Mouse (Mus musculus) heart, embryonic 12.5 days (tissue): ENCODE measurements around the gene Itgal. TPM values are rescaled to one million over a fixed set of nuclear protein-coding genes. Genes with fewer than 3 reads are reported as not detected.

Source experiments
- ATAC-seq: fragments of 200-750 bp; cut with Nextera tagmentation; 2 replicates; pipeline ENCODE4 v1.8.0; 2017; ENCODE audit warnings: moderate TSS enrichment, moderate library complexity; ENCODE audit not compliant: insufficient number of reproducible peaks, low FRiP score
- H3K27ac ChIP-seq: fragments of 300-500 bp; sonication (generic); 2 replicates; pipeline ENCODE4 v1.5.1; 2016; ENCODE audit warnings: mild to moderate bottlenecking, moderate library complexity; ENCODE audit not compliant: poor library complexity, severe bottlenecking
- H3K27me3 ChIP-seq: fragments of 300-500 bp; sonication (generic); replicated peaks from 2 replicates; pipeline ENCODE4 v1.6.1; 2016; ENCODE audit warnings: mild to moderate bottlenecking, moderate library complexity
- H3K36me3 ChIP-seq: fragments of 300-500 bp; sonication (generic); 2 replicates; pipeline ENCODE4 v1.6.1; 2016; ENCODE audit warnings: mild to moderate bottlenecking, moderate library complexity
- H3K4me1 ChIP-seq: fragments of 300-500 bp; sonication (generic); replicated peaks from 2 replicates; pipeline ENCODE4 v1.6.1; 2016; ENCODE audit warnings: mild to moderate bottlenecking
- H3K4me2 ChIP-seq: fragments of 300-500 bp; sonication (generic); 2 replicates; pipeline ENCODE4 v1.6.1; 2016; ENCODE audit warnings: mild to moderate bottlenecking, moderate library complexity
- H3K4me3 ChIP-seq: fragments of 300-500 bp; sonication (generic); 2 replicates; pipeline ENCODE4 v1.5.1; 2016; ENCODE audit warnings: mild to moderate bottlenecking
- H3K9ac ChIP-seq: fragments of 300-500 bp; sonication (generic); 2 replicates; pipeline ENCODE4 v1.6.1; 2016; ENCODE audit warnings: mild to moderate bottlenecking, moderate library complexity
- H3K9me3 ChIP-seq: fragments of 300-500 bp; sonication (generic); replicated peaks from 2 replicates; pipeline ENCODE4 v1.6.1; 2016; ENCODE audit warnings: mild to moderate bottlenecking, moderate library complexity
- WGBS: fragments of 180-500 bp; shearing (Covaris S2); methylation state at CpG from one replicate; pipeline ENCODE4 v1.1.7; 2016; 5-methylcytosine and 5-hydroxymethylcytosine counted together
- polyA plus RNA-seq: library from polyadenylated mRNA; unstranded; fragments of >200 nt; fragmentation: Nextera tagmentation; extraction: Ambion mirVana; gene quantifications from 2 replicates; pipeline ENCODE4 v1.2.1, GENCODE M21; 2016

Itgal gene
- polyA plus RNA-seq, 1 experiment from 2014 or later = 1.1 TPM

DNA sequence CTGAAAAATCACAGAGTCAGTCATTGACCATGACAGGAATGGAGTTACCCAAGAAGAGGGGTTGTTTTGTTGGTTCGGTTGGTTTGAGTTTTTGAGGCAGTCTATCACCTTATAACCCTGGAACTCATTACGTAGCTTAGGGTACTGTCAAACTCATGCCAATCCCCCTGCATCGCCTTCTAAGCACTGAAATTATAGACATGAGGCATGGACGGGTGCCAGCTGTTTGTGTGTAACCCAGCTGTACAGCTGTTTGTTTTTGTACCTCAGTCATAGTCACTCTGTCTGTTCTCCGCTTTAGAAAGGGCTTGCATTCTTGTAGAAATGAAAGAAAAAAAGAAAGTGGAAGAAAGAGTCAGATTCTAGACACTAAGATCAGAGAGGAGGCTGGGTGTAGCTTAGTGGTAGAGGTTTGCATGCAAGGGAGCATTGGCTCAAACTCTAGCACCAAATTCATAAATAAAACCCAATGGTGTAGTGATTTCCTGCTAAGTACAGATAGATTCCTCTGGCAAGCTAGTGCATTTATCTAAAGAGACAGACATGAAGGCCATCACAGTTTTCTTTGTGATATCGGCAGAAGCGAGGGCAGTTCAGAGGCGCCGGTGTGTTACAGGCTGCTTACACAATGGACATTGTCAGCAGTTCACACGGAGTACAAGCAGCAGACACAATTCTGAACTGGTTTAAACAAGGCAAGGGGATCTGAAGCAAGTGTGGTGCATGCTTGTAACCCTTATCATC is 33.7 kb upstream of the Itgal start:
- Histone ChIP-seq H3K4me2 (no peak overlapping the region), H3K36me3 (peaks cover 3% of the 10 kb centered on the region), H3K9ac (no peak overlapping the region), H3K4me3 (no peak overlapping the region), H3K9me3 (no peaks in the 10 kb centered on the region), H3K27me3 (no peaks in the 10 kb centered on the region), H3K27ac (no peak overlapping the region), H3K4me1 (peaks cover 18% of the 10 kb centered on the region; the same call in 1 of the 2 replicates)
- 70% methylated on average over 10 of the region's 10 CpGs for WGBS
- no peak for ATAC-seq

GRCm38 (mm10) chr7:127263526-127263925 is 32.5 kb upstream of the Itgal start:
- H3K4me1 ChIP-seq = peaks cover 18% of the 10 kb centered on the region; the same call in 1 of the 2 replicates
- no peak for ATAC-seq
- WGBS = 86% methylated on average over 3 of the region's 3 CpGs
- no peak overlapping the region for H3K4me2 ChIP-seq
- H3K4me3 ChIP-seq = no peak overlapping the region
- no peaks in the 10 kb centered on the region; the same call in 1 of the 2 replicates for H3K9me3 ChIP-seq
- H3K9ac ChIP-seq = no peak overlapping the region
- H3K27ac ChIP-seq = no peak overlapping the region
- no peaks in the 10 kb centered on the region for H3K27me3 ChIP-seq
- H3K36me3 ChIP-seq = no peaks in the 10 kb centered on the region; the same call in 1 of the 2 replicates

DNA sequence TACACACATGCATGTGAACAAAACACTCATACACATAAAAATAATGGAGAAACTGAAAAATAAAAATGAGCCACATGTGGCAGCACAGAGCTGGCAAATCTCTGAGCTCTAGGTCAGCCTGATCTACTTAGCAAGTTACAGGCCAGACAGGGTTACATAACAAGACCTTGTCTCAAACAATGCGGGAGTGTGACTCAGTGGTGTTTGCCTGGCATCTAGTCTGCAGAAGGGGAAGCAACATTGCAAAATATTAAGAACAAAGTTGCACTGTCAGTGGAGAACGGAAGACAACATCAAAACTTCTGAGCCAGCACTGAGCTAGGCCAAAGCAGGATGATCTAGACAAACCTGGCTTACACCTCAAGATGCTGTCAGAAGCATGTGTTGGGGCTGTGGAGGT is 25.8 kb upstream of the Itgal start:
- ATAC-seq = no peak
- H3K4me1 ChIP-seq = peaks cover 12% of the 10 kb centered on the region
- peaks cover 30% of the 10 kb centered on the region for H3K36me3 ChIP-seq
- H3K4me3 ChIP-seq = no peak overlapping the region
- peaks cover 3% of the 10 kb centered on the region; the same call in 1 of the 2 replicates for H3K9me3 ChIP-seq
- 89% methylated on average over 2 of the region's 2 CpGs for WGBS
- no peak overlapping the region for H3K27ac ChIP-seq
- H3K9ac ChIP-seq = no peak overlapping the region
- no peak overlapping the region for H3K4me2 ChIP-seq
- H3K27me3 ChIP-seq = no peaks in the 10 kb centered on the region

DNA sequence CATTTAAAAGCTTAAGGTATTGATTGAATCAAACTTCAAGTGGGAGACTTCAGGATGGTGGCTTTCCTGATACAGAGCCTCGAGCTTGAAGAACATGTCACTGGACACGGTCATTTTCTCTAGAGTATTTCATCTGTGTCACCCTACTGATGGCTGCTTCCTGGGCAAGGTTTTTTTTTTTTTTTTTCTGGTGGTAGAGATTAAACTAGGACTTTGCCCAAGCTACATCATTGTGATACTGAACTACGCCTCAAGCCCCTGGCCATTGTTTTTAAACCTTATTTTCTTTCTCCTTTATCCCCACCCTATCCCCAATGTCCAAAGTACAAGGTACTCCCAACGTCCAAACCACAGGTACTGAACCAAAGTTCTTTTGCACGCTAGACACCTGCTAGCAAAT is 25.4 kb upstream of the Itgal start:
- peaks cover 3% of the 10 kb centered on the region; the same call in 1 of the 2 replicates for H3K9me3 ChIP-seq
- H3K4me2 ChIP-seq = no peak overlapping the region
- H3K36me3 ChIP-seq = peaks cover 30% of the 10 kb centered on the region
- WGBS = 81% methylated on average over 5 of the region's 5 CpGs
- H3K27ac ChIP-seq = no peak overlapping the region
- no peaks in the 10 kb centered on the region for H3K27me3 ChIP-seq
- no peak overlapping the region for H3K9ac ChIP-seq
- H3K4me1 ChIP-seq = peaks cover 12% of the 10 kb centered on the region
- no peak overlapping the region for H3K4me3 ChIP-seq
- no peak for ATAC-seq

DNA sequence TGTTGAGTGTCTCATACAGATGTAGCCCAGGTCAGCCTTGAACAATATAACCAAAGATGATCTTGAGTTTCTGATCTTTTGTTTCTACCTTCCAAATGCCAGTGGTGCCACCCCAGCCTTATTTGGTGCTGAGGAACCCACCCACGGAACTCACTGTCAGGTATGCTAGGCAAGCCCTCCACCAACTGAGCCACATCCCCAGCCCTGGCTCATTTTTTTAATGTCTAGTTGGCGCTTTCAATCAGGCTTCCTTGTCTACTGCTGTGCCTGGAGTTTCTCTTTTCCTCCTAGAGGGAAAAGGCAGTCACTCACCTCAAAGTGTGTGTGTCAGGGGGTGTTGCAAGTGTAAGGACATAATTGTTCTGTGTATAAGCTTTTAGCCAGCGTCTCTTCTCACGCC is 25.0 kb upstream of the Itgal start:
- Histone ChIP-seq H3K4me1 (peaks cover 12% of the 10 kb centered on the region), H3K27ac (no peak overlapping the region), H3K27me3 (no peaks in the 10 kb centered on the region), H3K36me3 (peaks cover 30% of the 10 kb centered on the region), H3K4me3 (no peak overlapping the region), H3K9ac (no peak overlapping the region), H3K4me2 (no peak overlapping the region), H3K9me3 (peaks cover 3% of the 10 kb centered on the region; the same call in 1 of the 2 replicates)
- ATAC-seq = no peak
- WGBS = 94% methylated on average over 4 of the region's 4 CpGs

- no peak overlapping the region for H3K9ac ChIP-seq
- peak overlapping the region; percentile 79 for H3K4me3 ChIP-seq
- peaks cover 3% of the 10 kb centered on the region; the same call in 1 of the 2 replicates for H3K9me3 ChIP-seq
- H3K27me3 ChIP-seq = no peaks in the 10 kb centered on the region
- H3K36me3 ChIP-seq = peaks cover 30% of the 10 kb centered on the region
- H3K4me1 ChIP-seq = peaks cover 12% of the 10 kb centered on the region
- H3K4me2 ChIP-seq = peak overlapping the region; percentile 74
- no peak for ATAC-seq
- WGBS = 95% methylated on average over 15 of the region's 15 CpGs
- H3K27ac ChIP-seq = no peak overlapping the region
These were observed 23.5 kb upstream of the Itgal start for GRCm38 (mm10) chr7:127272566-127272965.

GRCm38 (mm10) chr7:127273118-127273923 is 22.7 kb upstream of the Itgal start:
- H3K4me1 ChIP-seq = peaks cover 12% of the 10 kb centered on the region
- peaks cover 3% of the 10 kb centered on the region; the same call in 1 of the 2 replicates for H3K9me3 ChIP-seq
- H3K9ac ChIP-seq = peak overlapping the region; percentile 92
- peak overlapping the region; percentile 74 for H3K4me2 ChIP-seq
- peak overlapping the region; percentile 74 for H3K27ac ChIP-seq
- H3K4me3 ChIP-seq = peak overlapping the region; percentile 79
- peaks cover 30% of the 10 kb centered on the region for H3K36me3 ChIP-seq
- ATAC-seq = peak; percentile 75
- H3K27me3 ChIP-seq = no peaks in the 10 kb centered on the region
- 11% methylated on average over 50 of the region's 50 CpGs for WGBS

GRCm38 (mm10) chr7:127273925-127274789 is 21.9 kb upstream of the Itgal start, which contains the start of gene Sephs2:
Gene Sephs2, minus strand, starts transcription at chr7:127274055.
- 3% methylated on average over 39 of the region's 39 CpGs for WGBS
- H3K27ac ChIP-seq = peak within 1 kb of the TSS; percentile 74
- H3K36me3 ChIP-seq = peaks cover 28% of the 10 kb centered on the region
- peak; percentile 93 for ATAC-seq
- H3K9ac ChIP-seq = peak within 1 kb of the TSS; percentile 92
- H3K4me1 ChIP-seq = peaks cover 12% of the 10 kb centered on the region
- 0 out of 2 replicates have a peak, but pooled peaks cover under 1% of the 10 kb centered on the region for H3K9me3 ChIP-seq
- peak within 1 kb of the TSS; percentile 79 for H3K4me3 ChIP-seq
- no peaks in the 10 kb centered on the region for H3K27me3 ChIP-seq
- H3K4me2 ChIP-seq = peak within 1 kb of the TSS; percentile 74

GRCm38 (mm10) chr7:127276519-127276961 is 19.5 kb upstream of the Itgal start:
- peaks cover 22% of the 10 kb centered on the region for H3K4me1 ChIP-seq
- no peaks in the 10 kb centered on the region for H3K27me3 ChIP-seq
- WGBS = 71% methylated on average over 5 of the region's 5 CpGs
- peaks cover 8% of the 10 kb centered on the region for H3K36me3 ChIP-seq
- no peak overlapping the region for H3K27ac ChIP-seq
- no peak overlapping the region for H3K4me3 ChIP-seq
- H3K9me3 ChIP-seq = no peaks in the 10 kb centered on the region
- no peak overlapping the region for H3K9ac ChIP-seq
- no peak for ATAC-seq
- no peak overlapping the region for H3K4me2 ChIP-seq

DNA sequence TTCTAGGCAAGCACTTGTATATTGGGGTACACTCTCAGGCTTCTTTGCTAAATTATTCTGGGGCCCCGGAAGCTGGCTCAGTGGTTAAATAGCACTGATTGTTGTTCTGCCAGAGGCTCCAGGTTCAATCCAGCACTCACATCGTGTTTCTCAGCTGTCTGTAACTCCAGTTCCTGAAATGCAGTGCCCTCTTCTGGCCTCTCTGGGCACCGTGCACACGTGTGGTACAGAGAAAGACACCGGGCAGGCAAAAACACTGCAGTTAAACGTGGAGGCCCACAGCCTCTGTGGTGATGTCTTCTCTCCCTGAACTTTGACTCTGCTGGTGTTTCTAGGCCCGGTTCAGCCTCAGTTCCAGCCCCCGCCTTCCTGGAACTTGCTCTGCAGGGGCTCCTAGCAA is 17.7 kb upstream of the Itgal start:
- no peak for ATAC-seq
- 22% methylated on average over 8 of the region's 8 CpGs for WGBS
- peaks cover 11% of the 10 kb centered on the region; the same call in 1 of the 2 replicates for H3K4me1 ChIP-seq

More for the DNA sequence above, 17.7 kb upstream of the Itgal start:
- H3K4me2 ChIP-seq = no peak overlapping the region
- H3K36me3 ChIP-seq = no peaks in the 10 kb centered on the region
- no peak overlapping the region for H3K27ac ChIP-seq
- H3K4me3 ChIP-seq = no peak overlapping the region
- no peak overlapping the region for H3K9ac ChIP-seq
- no peaks in the 10 kb centered on the region for H3K27me3 ChIP-seq
- H3K9me3 ChIP-seq = no peaks in the 10 kb centered on the region
